Mouse (Mus musculus): ENCODE measurements at regions not wholly inside any gene's neighbourhood (a gene's known extent, or its start where the extent isn't known, plus 50 kb on each side); places are given as distances from the start of the nearest gene placed in this dataset.

GRCm38 (mm10) chr17:67499783-67500641 lies 132.5 kb downstream of the Lrrc30 start:
- Histone ChIP-seq H3K9me3 (no peaks in the 10 kb centered on the region), H3K4me2 (no peak overlapping the region), H3K27me3 (replicated peaks) (no peaks in the 10 kb centered on the region), H3K36me3 (no peaks in the 10 kb centered on the region), H3K9ac (no peak overlapping the region), H3K4me3 (replicated peaks) (no peak overlapping the region), H3K27ac (no peak overlapping the region), H3K4me1 (no peaks in the 10 kb centered on the region)
- 69% methylated on average over 28 of the region's 28 CpGs for WGBS
- no peak for ATAC-seq (ENCODE audit: insufficient read depth, low FRiP score, low read depth)

DNA sequence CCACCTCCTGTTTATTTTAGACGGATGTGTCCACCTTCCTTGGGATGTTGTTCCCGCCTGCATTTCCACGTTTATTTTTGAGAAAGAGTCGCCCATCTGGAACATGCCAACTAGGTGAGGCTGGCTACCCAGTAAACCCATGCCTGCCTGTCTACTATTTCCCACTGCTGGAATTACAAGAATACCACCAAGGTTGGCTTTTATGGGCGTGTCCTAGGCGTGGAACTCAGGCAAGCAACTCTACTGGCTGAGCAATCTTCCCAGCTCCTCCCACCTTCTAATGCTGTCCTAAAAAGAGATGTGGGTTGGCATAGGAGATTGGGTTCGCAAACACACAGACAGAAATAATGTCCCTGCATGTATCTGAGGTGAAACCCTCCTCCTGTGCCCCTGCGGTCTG lies 135.1 kb downstream of the Lrrc30 start:
- Histone ChIP-seq H3K36me3 (no peaks in the 10 kb centered on the region), H3K27ac (no peak overlapping the region), H3K9ac (no peak overlapping the region), H3K9me3 (no peaks in the 10 kb centered on the region), H3K27me3 (replicated peaks) (no peaks in the 10 kb centered on the region), H3K4me1 (no peaks in the 10 kb centered on the region), H3K4me3 (replicated peaks) (no peak overlapping the region), H3K4me2 (no peak overlapping the region)
- ATAC-seq (ENCODE audit: insufficient read depth, low FRiP score, low read depth) = no peak
- 75% methylated on average over 8 of the region's 8 CpGs for whole genome bisulfite sequencing

DNA sequence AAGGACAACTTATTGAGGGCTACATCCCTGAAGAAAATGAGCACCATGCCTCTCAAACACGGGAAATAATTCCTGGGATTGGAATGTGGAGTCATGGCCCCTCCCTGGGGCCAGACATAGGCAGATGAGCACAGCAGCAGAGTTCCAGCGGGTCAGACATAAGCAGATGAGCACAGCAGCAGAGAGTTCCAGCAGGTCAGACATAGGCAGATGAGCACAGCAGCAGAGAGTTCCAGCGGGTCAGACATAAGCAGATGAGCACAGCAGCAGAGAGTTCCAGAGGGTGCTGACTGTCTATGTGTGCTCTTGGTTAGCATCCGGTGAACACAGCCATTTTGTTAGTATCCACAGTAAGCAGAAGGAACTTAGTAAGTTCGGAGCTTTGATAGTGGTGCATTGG lies 126.2 kb upstream of the Ptprm start:
- no peak overlapping the region for H3K9ac ChIP-seq
- no peak for ATAC-seq (ENCODE audit: insufficient read depth, low FRiP score, low read depth)
- H3K27ac ChIP-seq = no peak overlapping the region
- H3K9me3 ChIP-seq = no peaks in the 10 kb centered on the region
- H3K27me3 ChIP-seq (replicated peaks) = no peaks in the 10 kb centered on the region
- H3K4me1 ChIP-seq = no peaks in the 10 kb centered on the region
- WGBS = 64% methylated on average over 5 of the region's 5 CpGs
- H3K4me3 ChIP-seq (replicated peaks) = no peak overlapping the region
- H3K4me2 ChIP-seq = no peak overlapping the region
- no peaks in the 10 kb centered on the region for H3K36me3 ChIP-seq

DNA sequence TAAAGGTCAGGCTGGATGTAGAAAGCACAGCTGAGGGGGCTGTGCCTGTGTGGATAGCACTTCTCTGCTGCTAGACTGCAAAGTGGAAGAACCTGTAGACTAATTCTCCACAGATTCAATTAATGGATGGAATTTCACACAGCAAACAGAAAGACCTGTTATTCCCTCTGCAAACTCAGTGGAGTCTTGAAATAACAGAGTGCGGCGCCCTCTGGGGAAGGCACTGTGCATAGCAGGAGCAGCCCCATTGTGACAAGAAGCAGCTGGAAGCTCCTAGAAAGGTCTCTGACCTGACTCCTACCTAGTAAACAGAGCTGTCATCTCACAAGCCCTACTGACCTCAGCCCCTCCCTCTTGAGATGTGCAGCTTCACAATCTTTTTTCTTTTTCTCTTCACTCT lies 118.9 kb upstream of the Ptprm start:
- Histone ChIP-seq H3K27ac (no peak overlapping the region), H3K36me3 (no peaks in the 10 kb centered on the region), H3K4me3 (replicated peaks) (no peak overlapping the region), H3K9me3 (no peaks in the 10 kb centered on the region), H3K27me3 (replicated peaks) (no peaks in the 10 kb centered on the region), H3K4me2 (no peak overlapping the region), H3K9ac (no peak overlapping the region), H3K4me1 (no peaks in the 10 kb centered on the region)
- ATAC-seq (ENCODE audit: insufficient read depth, low FRiP score, low read depth) = no peak; the same call in 1 of the 2 replicates
- 7% methylated on average over 2 of the region's 2 CpGs for WGBS

- H3K4me3 ChIP-seq (replicated peaks) = no peak overlapping the region
- no peak overlapping the region for H3K4me2 ChIP-seq
- H3K9me3 ChIP-seq = no peaks in the 10 kb centered on the region
- no peak overlapping the region for H3K27ac ChIP-seq
- no peaks in the 10 kb centered on the region for H3K27me3 ChIP-seq (replicated peaks)
- 77% methylated on average over 4 of the region's 4 CpGs for WGBS
- no peak for ATAC-seq (ENCODE audit: insufficient read depth, low FRiP score, low read depth)
- no peaks in the 10 kb centered on the region for H3K36me3 ChIP-seq
- no peak overlapping the region for H3K9ac ChIP-seq
- H3K4me1 ChIP-seq = no peaks in the 10 kb centered on the region
Measured at GRCm38 (mm10) chr17:67458851-67459421, 104.7 kb upstream of the Ptprm start.

DNA sequence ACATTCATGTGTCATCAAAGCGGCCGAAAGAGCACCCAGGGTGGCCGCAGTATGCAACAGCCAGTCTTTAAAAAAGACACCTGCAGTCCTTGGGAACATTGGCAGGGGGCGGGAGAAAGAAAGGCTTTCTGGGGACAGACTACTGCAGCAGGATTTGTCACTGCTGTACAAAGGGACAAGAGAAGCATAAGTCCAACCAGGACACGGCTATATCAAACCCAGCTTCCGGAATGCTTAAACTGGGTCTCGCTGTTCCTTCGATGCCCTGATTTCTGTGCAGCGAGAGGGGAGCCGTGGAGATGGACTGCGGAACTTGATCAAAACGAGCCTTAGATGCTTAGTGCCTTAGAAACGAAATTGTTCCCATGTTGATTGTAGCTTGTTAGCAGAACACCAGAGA lies 97.7 kb upstream of the Ptprm start:
- no peak overlapping the region for H3K4me2 ChIP-seq
- no peak for ATAC-seq (ENCODE audit: insufficient read depth, low FRiP score, low read depth)
- no peaks in the 10 kb centered on the region for H3K27me3 ChIP-seq (replicated peaks)
- no peaks in the 10 kb centered on the region for H3K36me3 ChIP-seq
- no peak overlapping the region for H3K9ac ChIP-seq
- H3K9me3 ChIP-seq = no peaks in the 10 kb centered on the region
- no peak overlapping the region for H3K4me3 ChIP-seq (replicated peaks)
- H3K4me1 ChIP-seq = no peaks in the 10 kb centered on the region
- WGBS = 86% methylated on average over 13 of the region's 13 CpGs
- no peak overlapping the region for H3K27ac ChIP-seq

- WGBS = 49% methylated on average over 2 of the region's 2 CpGs
- no peaks in the 10 kb centered on the region for H3K9me3 ChIP-seq
- H3K27ac ChIP-seq = no peak overlapping the region
- no peaks in the 10 kb centered on the region for H3K27me3 ChIP-seq (replicated peaks)
- H3K4me2 ChIP-seq = no peak overlapping the region
- ATAC-seq (ENCODE audit: insufficient read depth, low FRiP score, low read depth) = no peak
- no peaks in the 10 kb centered on the region for H3K4me1 ChIP-seq
- no peak overlapping the region for H3K4me3 ChIP-seq (replicated peaks)
- no peaks in the 10 kb centered on the region for H3K36me3 ChIP-seq
- H3K9ac ChIP-seq = no peak overlapping the region
Measured at GRCm38 (mm10) chr17:67451081-67451480, 96.8 kb upstream of the Ptprm start.

DNA sequence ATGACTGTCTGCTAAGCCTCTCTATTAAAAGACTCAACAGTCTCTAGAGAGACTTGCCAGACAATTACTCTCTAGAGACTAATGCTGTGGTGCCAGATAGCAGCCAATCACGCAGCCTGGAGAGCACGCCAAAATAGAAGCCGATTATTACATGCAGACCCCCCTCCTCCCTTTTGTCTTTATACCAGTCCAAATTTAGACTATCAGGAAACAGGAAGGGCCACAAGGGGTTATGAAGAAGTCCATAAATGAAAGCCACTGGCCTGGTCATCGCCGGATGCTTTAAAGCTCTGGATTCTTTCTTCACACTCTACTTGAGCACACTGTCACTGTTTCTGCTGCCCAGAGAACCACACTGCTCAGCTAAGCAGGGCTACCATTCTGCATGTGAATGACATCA lies 95.8 kb upstream of the Ptprm start:
- Histone ChIP-seq H3K4me3 (replicated peaks) (no peak overlapping the region), H3K9me3 (no peaks in the 10 kb centered on the region), H3K4me2 (no peak overlapping the region), H3K27me3 (replicated peaks) (no peaks in the 10 kb centered on the region), H3K36me3 (no peaks in the 10 kb centered on the region), H3K4me1 (no peaks in the 10 kb centered on the region), H3K27ac (no peak overlapping the region), H3K9ac (no peak overlapping the region)
- no peak for ATAC-seq (ENCODE audit: insufficient read depth, low FRiP score, low read depth)
- WGBS = 80% methylated on average over 5 of the region's 5 CpGs

GRCm38 (mm10) chr17:67445986-67446385 lies 91.7 kb upstream of the Ptprm start:
- H3K27ac ChIP-seq = no peak overlapping the region
- no peaks in the 10 kb centered on the region for H3K27me3 ChIP-seq (replicated peaks)
- no peaks in the 10 kb centered on the region for H3K9me3 ChIP-seq
- H3K4me3 ChIP-seq (replicated peaks) = no peak overlapping the region
- H3K36me3 ChIP-seq = no peaks in the 10 kb centered on the region
- ATAC-seq (ENCODE audit: insufficient read depth, low FRiP score, low read depth) = no peak
- no peaks in the 10 kb centered on the region for H3K4me1 ChIP-seq
- H3K9ac ChIP-seq = no peak overlapping the region
- no peak overlapping the region for H3K4me2 ChIP-seq

DNA sequence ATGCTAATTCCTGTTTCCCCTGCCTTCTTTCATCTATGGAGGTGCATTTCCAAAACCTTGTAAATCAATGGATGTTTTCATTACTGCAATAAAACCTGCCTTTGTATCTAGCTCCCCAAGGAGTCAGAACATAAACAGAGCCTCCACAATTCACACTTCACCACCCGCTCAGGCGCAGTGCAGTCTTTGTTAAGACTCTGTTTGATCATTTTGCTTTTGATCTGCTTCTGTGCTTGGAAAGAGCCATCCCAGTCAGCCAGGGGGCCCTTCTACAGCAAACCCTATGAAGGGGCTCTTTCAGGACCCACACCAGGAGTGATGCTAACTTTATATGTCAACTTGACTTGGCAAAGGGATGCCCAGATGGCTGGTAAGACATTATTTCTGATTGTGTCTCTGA lies 86.7 kb upstream of the Ptprm start:
- Histone ChIP-seq H3K9me3 (no peaks in the 10 kb centered on the region), H3K4me2 (no peak overlapping the region), H3K36me3 (no peaks in the 10 kb centered on the region), H3K27me3 (replicated peaks) (no peaks in the 10 kb centered on the region), H3K27ac (no peak overlapping the region), H3K4me3 (replicated peaks) (no peak overlapping the region), H3K4me1 (no peaks in the 10 kb centered on the region), H3K9ac (no peak overlapping the region)
- ATAC-seq (ENCODE audit: insufficient read depth, low FRiP score, low read depth) = no peak
- WGBS = 70% methylated on average over 2 of the region's 2 CpGs

GRCm38 (mm10) chr17:67419956-67420711 lies 65.9 kb upstream of the Ptprm start:
- H3K9ac ChIP-seq = no peak overlapping the region
- ATAC-seq (ENCODE audit: insufficient read depth, low FRiP score, low read depth) = no peak
- H3K4me3 ChIP-seq (replicated peaks) = no peak overlapping the region
- H3K27me3 ChIP-seq (replicated peaks) = no peaks in the 10 kb centered on the region
- H3K4me1 ChIP-seq = no peaks in the 10 kb centered on the region
- H3K4me2 ChIP-seq = no peak overlapping the region
- H3K9me3 ChIP-seq = no peaks in the 10 kb centered on the region
- no peaks in the 10 kb centered on the region for H3K36me3 ChIP-seq
- 70% methylated on average over 4 of the region's 4 CpGs for WGBS
- H3K27ac ChIP-seq = no peak overlapping the region

DNA sequence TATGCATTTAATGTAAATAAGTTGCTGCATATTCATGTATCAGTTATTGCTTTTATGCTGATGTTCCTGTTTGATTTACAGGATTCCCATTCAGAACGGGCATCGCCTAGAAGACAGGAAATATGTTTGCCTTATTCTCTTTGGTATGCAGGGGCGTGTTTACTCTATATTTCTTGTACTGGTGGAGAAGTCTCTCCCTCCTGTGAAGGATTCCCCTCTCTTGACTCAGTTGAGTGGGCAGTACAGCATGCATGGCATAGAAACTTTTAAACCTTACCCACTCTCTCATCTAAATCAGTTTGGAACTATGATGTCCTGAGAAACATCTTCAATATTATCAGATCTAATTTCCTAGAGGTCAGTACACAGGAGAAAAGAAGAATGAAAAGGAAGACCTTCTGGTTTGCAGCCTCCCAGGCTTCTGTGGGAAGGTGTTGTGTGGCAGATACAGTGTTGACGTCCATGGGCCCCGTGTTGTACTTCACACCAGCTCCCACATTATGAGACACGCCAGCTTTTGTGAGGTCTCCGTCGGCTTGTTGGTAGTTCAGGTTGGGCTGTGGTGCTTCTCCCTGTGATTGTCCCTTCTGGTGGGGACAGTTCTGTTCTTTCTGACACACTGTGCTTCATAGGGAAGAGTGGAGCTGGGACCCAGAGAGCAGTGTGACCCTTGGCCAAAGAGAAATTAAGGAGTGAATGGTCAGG lies 58.4 kb upstream of the Ptprm start:
- no peak overlapping the region for H3K4me2 ChIP-seq
- H3K4me1 ChIP-seq = no peaks in the 10 kb centered on the region
- H3K27ac ChIP-seq = no peak overlapping the region
- H3K9ac ChIP-seq = no peak overlapping the region
- no peaks in the 10 kb centered on the region for H3K9me3 ChIP-seq
- WGBS = 76% methylated on average over 8 of the region's 8 CpGs
- no peak for ATAC-seq (ENCODE audit: insufficient read depth, low FRiP score, low read depth)
- no peaks in the 10 kb centered on the region for H3K27me3 ChIP-seq (replicated peaks)
- H3K36me3 ChIP-seq = no peaks in the 10 kb centered on the region
- H3K4me3 ChIP-seq (replicated peaks) = no peak overlapping the region

Measured in stomach, embryonic 15.5 days (tissue).